Mouse (Mus musculus) neural tube, embryonic 13.5 days (tissue): ENCODE measurements at regions not wholly inside any gene's neighbourhood (a gene's known extent, or its start where the extent isn't known, plus 50 kb on each side); places are given as distances from the start of the nearest gene placed in this dataset.
"Not testable (repeated sequence)": the region's sequence is repeated elsewhere in the genome, so short reads cannot be mapped to it uniquely, and the experiment has no call there.

ENCODE experiments used
- ATAC-seq: fragments of 200-750 bp; cut with Nextera tagmentation; 2 replicates; pipeline ENCODE4 v1.8.0; 2017; ENCODE audit warnings: low read depth, mild to moderate bottlenecking, moderate TSS enrichment, moderate library complexity
- H3K27ac ChIP-seq: fragments of 300-500 bp; sonication (generic); replicated peaks from 2 replicates; pipeline ENCODE4 v1.5.1; 2015; ENCODE audit warnings: moderate library complexity, mild to moderate bottlenecking, inconsistent platforms
- H3K27me3 ChIP-seq: fragments of 300-500 bp; sonication (generic); 2 replicates; pipeline ENCODE4 v1.6.1; 2015; ENCODE audit warnings: mild to moderate bottlenecking, inconsistent platforms
- H3K36me3 ChIP-seq: fragments of 300-500 bp; sonication (generic); 2 replicates; pipeline ENCODE4 v1.6.1; 2015; ENCODE audit warnings: mild to moderate bottlenecking, inconsistent platforms
- H3K4me1 ChIP-seq: fragments of 300-500 bp; sonication (generic); replicated peaks from 2 replicates; pipeline ENCODE4 v1.6.1; 2015; ENCODE audit warnings: inconsistent platforms
- H3K4me2 ChIP-seq: fragments of 300-500 bp; sonication (generic); 2 replicates; pipeline ENCODE4 v1.6.1; 2015; ENCODE audit warnings: inconsistent platforms, mild to moderate bottlenecking, moderate library complexity
- H3K4me3 ChIP-seq: fragments of 300-500 bp; sonication (generic); 2 replicates; pipeline ENCODE4 v1.5.1; 2015; ENCODE audit warnings: mild to moderate bottlenecking, inconsistent platforms
- H3K9ac ChIP-seq: fragments of 300-500 bp; sonication (generic); 2 replicates; pipeline ENCODE4 v1.6.1; 2015; ENCODE audit warnings: moderate library complexity, mild to moderate bottlenecking, inconsistent platforms
- H3K9me3 ChIP-seq: fragments of 300-500 bp; sonication (generic); 2 replicates; pipeline ENCODE4 v1.6.1; 2016; ENCODE audit warnings: inconsistent platforms
- WGBS: fragments of 180-500 bp; shearing (Covaris S2); methylation state at CpG from one replicate; pipeline ENCODE4 v1.1.7; 2015; 5-methylcytosine and 5-hydroxymethylcytosine counted together

- H3K36me3 ChIP-seq: no peaks in the 10 kb centered on the region
- no peak for ATAC-seq
- no peak overlapping the region for H3K27ac ChIP-seq
- no peaks in the 10 kb centered on the region for H3K9me3 ChIP-seq
- no peak overlapping the region for H3K4me3 ChIP-seq
- H3K4me1 ChIP-seq: no peaks in the 10 kb centered on the region
- 76% methylated on average over 5 of the region's 5 CpGs for WGBS
- H3K27me3 ChIP-seq: no peaks in the 10 kb centered on the region
- H3K4me2 ChIP-seq: no peak overlapping the region
- H3K9ac ChIP-seq: no peak overlapping the region
These were observed 663.9 kb upstream of the Gm19410 start for GRCm38 (mm10) chr8:35101701-35102100.

GRCm38 (mm10) chr8:35102102-35102501, 663.5 kb upstream of the Gm19410 start:
- not testable (repeated sequence) for H3K9ac ChIP-seq, H3K36me3 ChIP-seq, H3K27ac ChIP-seq, H3K27me3 ChIP-seq, H3K4me2 ChIP-seq, ATAC-seq, H3K9me3 ChIP-seq, H3K4me3 ChIP-seq, H3K4me1 ChIP-seq
- WGBS: 85% methylated on average over 3 of the region's 3 CpGs

GRCm38 (mm10) chr8:35104465-35104876, 661.1 kb upstream of the Gm19410 start:
- not testable (repeated sequence) for H3K4me1 ChIP-seq, H3K9ac ChIP-seq, H3K27me3 ChIP-seq, H3K4me2 ChIP-seq, H3K27ac ChIP-seq, H3K36me3 ChIP-seq, H3K9me3 ChIP-seq, ATAC-seq, H3K4me3 ChIP-seq

- Histone ChIP-seq H3K4me1 (0 out of 2 replicates have a peak, but pooled peaks cover 6% of the 10 kb centered on the region), H3K4me3 (no peak overlapping the region), H3K4me2 (no peak overlapping the region), H3K9ac (no peak overlapping the region), H3K27me3 (no peaks in the 10 kb centered on the region), H3K9me3 (no peaks in the 10 kb centered on the region), H3K36me3 (no peaks in the 10 kb centered on the region), H3K27ac (no peak overlapping the region)
- no peak for ATAC-seq
- 88% methylated on average over 27 of the region's 27 CpGs for WGBS
These were observed 655.9 kb upstream of the Gm19410 start for GRCm38 (mm10) chr8:35109506-35110217.

- 93% methylated on average over 8 of the region's 8 CpGs for WGBS
- H3K36me3 ChIP-seq: no peaks in the 10 kb centered on the region
- H3K9me3 ChIP-seq: no peaks in the 10 kb centered on the region
- H3K27me3 ChIP-seq: no peaks in the 10 kb centered on the region
- no peak overlapping the region for H3K4me3 ChIP-seq
- 0 out of 2 replicates have a peak, but pooled peaks cover 6% of the 10 kb centered on the region for H3K4me1 ChIP-seq
- ATAC-seq: no peak
- no peak overlapping the region for H3K9ac ChIP-seq
- no peak overlapping the region for H3K27ac ChIP-seq
- no peak overlapping the region for H3K4me2 ChIP-seq
These were observed 655.3 kb upstream of the Gm19410 start for GRCm38 (mm10) chr8:35110286-35110685.

- 66% methylated on average over 7 of the region's 7 CpGs for WGBS
- H3K4me1 ChIP-seq: 0 out of 2 replicates have a peak, but pooled peaks cover 6% of the 10 kb centered on the region
- no peaks in the 10 kb centered on the region for H3K9me3 ChIP-seq
- no peaks in the 10 kb centered on the region for H3K36me3 ChIP-seq
- no peak overlapping the region for H3K9ac ChIP-seq
- no peak overlapping the region for H3K4me2 ChIP-seq
- H3K27ac ChIP-seq: no peak overlapping the region
- no peaks in the 10 kb centered on the region for H3K27me3 ChIP-seq
- no peak overlapping the region for H3K4me3 ChIP-seq
- ATAC-seq: no peak
These were observed 654.5 kb upstream of the Gm19410 start for GRCm38 (mm10) chr8:35111130-35111529.

- Histone ChIP-seq H3K4me3 (no peak overlapping the region), H3K36me3 (no peaks in the 10 kb centered on the region), H3K4me2 (no peak overlapping the region), H3K27ac (no peak overlapping the region), H3K9me3 (no peaks in the 10 kb centered on the region), H3K4me1 (0 out of 2 replicates have a peak, but pooled peaks cover 6% of the 10 kb centered on the region), H3K27me3 (no peaks in the 10 kb centered on the region), H3K9ac (no peak overlapping the region)
- WGBS: 81% methylated on average over 7 of the region's 7 CpGs
- ATAC-seq: no peak
These were observed 652.9 kb upstream of the Gm19410 start for GRCm38 (mm10) chr8:35112591-35113265.

GRCm38 (mm10) chr8:35114031-35114430, 651.6 kb upstream of the Gm19410 start:
- Histone ChIP-seq H3K9ac (no peak overlapping the region), H3K27me3 (no peaks in the 10 kb centered on the region), H3K36me3 (no peaks in the 10 kb centered on the region), H3K9me3 (no peaks in the 10 kb centered on the region), H3K4me1 (0 out of 2 replicates have a peak, but pooled peaks cover 6% of the 10 kb centered on the region), H3K27ac (no peak overlapping the region), H3K4me2 (no peak overlapping the region), H3K4me3 (no peak overlapping the region)
- 74% methylated on average over 10 of the region's 10 CpGs for WGBS
- no peak for ATAC-seq

- Histone ChIP-seq H3K4me1 (peaks cover 10% of the 10 kb centered on the region), H3K4me2 (no peak overlapping the region), H3K27ac (no peak overlapping the region), H3K36me3 (no peaks in the 10 kb centered on the region), H3K9me3 (no peaks in the 10 kb centered on the region), H3K27me3 (no peaks in the 10 kb centered on the region), H3K4me3 (no peak overlapping the region), H3K9ac (no peak overlapping the region)
- 82% methylated on average over 5 of the region's 5 CpGs for WGBS
- no peak for ATAC-seq
These were observed 645.0 kb upstream of the Gm19410 start for GRCm38 (mm10) chr8:35120612-35121011.

GRCm38 (mm10) chr8:35121084-35121483, 644.5 kb upstream of the Gm19410 start:
- WGBS: 87% methylated on average over 8 of the region's 8 CpGs
- Histone ChIP-seq H3K9ac (no peak overlapping the region), H3K27me3 (no peaks in the 10 kb centered on the region)

GRCm38 (mm10) chr8:35123196-35123621, 642.4 kb upstream of the Gm19410 start:
- no peaks in the 10 kb centered on the region for H3K27me3 ChIP-seq
- WGBS: 4% methylated on average over 14 of the region's 14 CpGs
- H3K9me3 ChIP-seq: no peaks in the 10 kb centered on the region
- peak overlapping the region; percentile 56 for H3K4me2 ChIP-seq
- no peaks in the 10 kb centered on the region for H3K36me3 ChIP-seq
- ATAC-seq: 0 out of 2 replicates have a peak, but pooled peaks have one; percentile 40
- H3K4me3 ChIP-seq: peak overlapping the region; percentile 30
- no peak overlapping the region for H3K27ac ChIP-seq
- peak overlapping the region; percentile 45 for H3K9ac ChIP-seq
- H3K4me1 ChIP-seq: peaks cover 10% of the 10 kb centered on the region

More at GRCm38 (mm10) chr8:35121084-35121483, 644.5 kb upstream of the Gm19410 start:
- Histone ChIP-seq H3K27ac (no peak overlapping the region), H3K9me3 (no peaks in the 10 kb centered on the region), H3K4me2 (no peak overlapping the region), H3K4me1 (peaks cover 10% of the 10 kb centered on the region), H3K36me3 (no peaks in the 10 kb centered on the region), H3K4me3 (no peak overlapping the region)
- ATAC-seq: no peak

- Histone ChIP-seq H3K9ac (no peak overlapping the region), H3K4me1 (peaks cover 10% of the 10 kb centered on the region)
These were observed 640.4 kb upstream of the Gm19410 start for GRCm38 (mm10) chr8:35125179-35125578.

More at GRCm38 (mm10) chr8:35125179-35125578, 640.4 kb upstream of the Gm19410 start:
- H3K27me3 ChIP-seq: no peaks in the 10 kb centered on the region
- H3K4me3 ChIP-seq: no peak overlapping the region
- no peaks in the 10 kb centered on the region for H3K36me3 ChIP-seq
- no peak overlapping the region for H3K4me2 ChIP-seq
- 90% methylated on average over 3 of the region's 3 CpGs for WGBS
- no peak for ATAC-seq
- H3K27ac ChIP-seq: no peak overlapping the region
- H3K9me3 ChIP-seq: no peaks in the 10 kb centered on the region
